Mouse (Mus musculus) left cerebral cortex, adult 2 months (tissue): Measurements from ENCODE around the gene Ccm2l. TPM values are rescaled to one million over a fixed set of nuclear protein-coding genes. Genes with fewer than 3 reads are reported as not detected.

ENCODE experiments used
- DNase-seq, 2 experiments: peaks; one replicate each; pipeline ENCODE4 v3.0.0; 2021 to 2022; ENCODE audit warnings: low spot score in 2 of 2, mixed read lengths in 1 of 2; ENCODE audit errors: extremely low spot score in 1 of 2
- H3K27ac ChIP-seq: fragments of 200-600 bp; 2 replicates; pipeline ENCODE4 v1.8.1; 2022
- H3K4me3 ChIP-seq: fragments of 200-600 bp; 2 replicates; pipeline ENCODE4 v1.8.1; 2022
- CTCF ChIP-seq: fragments of 200-600 bp; IDR thresholded peaks from 2 replicates; pipeline ENCODE4 v1.8.1; 2022; ENCODE audit warnings: antibody characterized with exemption, mild to moderate bottlenecking, moderate library complexity
- intact Hi-C: fragments of 180-260 bp; cut with DNase I; formaldehyde crosslinking; loops from one replicate; pipeline ENCODE4 v1.15.1; 2025
- total RNA-seq, 2 experiments: library from RNA; stranded (reverse); gene quantifications; 2 replicates each; pipeline ENCODE4 v1.2.3; 2021

Gene Ccm2l
- total RNA-seq, 2 experiments from 2014 or later: 5.4 to 6.2 TPM

DNA sequence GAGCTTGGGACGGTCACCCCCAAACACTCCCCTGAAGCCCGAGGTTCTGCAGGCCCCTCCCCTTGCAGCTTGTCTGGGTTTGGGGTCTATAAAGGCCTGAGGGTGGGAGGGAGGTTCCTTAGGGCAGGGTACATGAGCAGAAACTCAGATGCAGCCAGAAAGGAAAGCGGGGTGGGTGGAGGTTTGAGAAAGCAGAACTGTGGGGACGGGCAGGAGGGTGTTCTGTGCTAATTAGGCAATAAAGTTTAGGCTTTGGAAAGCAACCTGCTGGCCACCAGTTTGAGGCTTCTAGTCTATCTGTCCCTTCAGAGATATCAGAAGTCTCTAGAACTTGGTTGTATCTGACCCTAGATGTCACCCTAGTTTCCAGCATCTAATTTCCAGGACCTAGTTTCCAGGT is 7.4 kb upstream of the Ccm2l start:
- Histone ChIP-seq H3K4me3 (no peak overlapping the region), H3K27ac (no peak overlapping the region)
- DNase-seq: no peak
- TF ChIP-seq CTCF: no peak
- intact Hi-C loops: no loop called here

DNA sequence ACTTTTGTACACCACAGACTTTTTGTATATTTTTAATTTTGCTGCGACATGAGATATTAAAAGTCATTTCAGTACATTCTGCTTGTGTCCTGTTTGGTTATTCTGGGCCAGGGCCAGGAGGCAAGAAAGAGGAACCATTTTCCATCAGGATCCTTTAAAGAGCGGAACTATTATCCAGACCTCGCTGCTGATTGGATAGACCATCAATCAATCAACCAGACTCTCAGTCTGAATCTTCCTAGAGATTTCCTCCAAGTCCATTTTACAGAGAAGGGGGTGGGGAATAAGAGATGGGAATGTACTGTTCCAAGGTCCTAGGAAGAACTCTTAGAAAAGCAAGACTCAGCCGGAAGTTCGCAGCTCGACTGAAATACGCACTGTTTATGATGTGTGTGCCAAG is 5.5 kb upstream of the Ccm2l start:
- no peak overlapping the region for H3K4me3 ChIP-seq
- DNase-seq: no peak
- no peak for TF ChIP-seq CTCF
- H3K27ac ChIP-seq: no peak overlapping the region
- intact Hi-C loops: no loop called here

DNA sequence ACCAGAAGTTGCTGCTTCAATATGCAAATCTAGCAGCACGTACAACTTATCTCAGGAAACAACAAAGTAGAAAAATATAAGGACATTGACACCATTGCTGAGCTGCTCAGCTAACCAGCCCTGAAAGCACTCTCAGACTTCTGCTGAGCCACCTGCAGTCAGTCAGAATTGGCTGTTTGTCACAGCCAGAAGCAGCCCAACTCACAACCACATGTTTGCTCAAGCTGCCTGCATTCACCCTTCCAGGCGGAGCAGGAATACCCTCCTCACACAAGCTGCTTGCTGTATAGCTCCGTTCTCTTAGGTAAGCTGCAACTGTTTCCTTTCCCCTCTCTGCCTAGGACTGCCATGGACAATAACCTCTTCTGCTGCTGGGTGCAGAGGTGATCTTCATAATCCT is 2.4 kb upstream of the Ccm2l start:
- Histone ChIP-seq H3K4me3 (no peak overlapping the region), H3K27ac (no peak overlapping the region)
- no peak for DNase-seq
- no peak for TF ChIP-seq CTCF
- intact Hi-C loops: no loop called here

DNA sequence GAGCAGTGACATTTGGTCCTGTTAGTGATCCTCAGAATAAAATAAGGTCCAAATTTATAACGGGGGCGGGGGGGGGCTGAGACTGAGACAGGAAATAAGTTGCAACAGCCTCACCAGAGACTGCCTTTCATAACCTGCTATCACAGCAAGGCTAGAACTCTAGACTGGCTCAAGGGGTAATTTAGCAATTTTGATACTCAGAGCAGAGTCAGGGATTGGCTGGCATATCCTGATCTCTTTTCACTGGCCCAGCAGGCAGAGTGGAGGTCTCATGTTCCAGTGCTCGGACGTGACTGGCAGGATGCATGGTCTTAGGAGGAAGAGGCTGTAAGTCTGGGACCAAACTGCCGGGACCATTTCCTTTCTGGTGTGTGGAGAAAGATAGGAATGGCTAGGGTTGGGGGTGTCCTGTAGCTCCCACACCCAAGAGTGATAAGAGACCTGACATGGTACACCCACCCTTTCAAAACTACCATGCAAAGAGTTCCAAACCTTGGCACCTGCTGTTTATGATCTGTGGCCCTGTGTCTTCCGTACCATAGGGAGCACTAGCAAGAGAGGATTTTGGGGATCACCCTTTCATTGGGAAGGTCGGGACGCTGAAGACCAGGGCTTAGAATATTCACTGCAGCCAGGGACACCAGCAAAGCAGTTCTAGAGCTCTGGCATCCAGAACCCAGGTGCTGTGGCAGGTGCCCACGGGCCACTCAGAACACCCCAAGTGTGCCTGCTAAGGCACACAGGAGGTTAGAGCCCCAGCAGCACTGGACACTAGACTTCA is 1.4 kb upstream of the Ccm2l start:
- DNase-seq: no peak
- no peak overlapping the region for H3K27ac ChIP-seq
- no peak for TF ChIP-seq CTCF
- intact Hi-C loops: no loop called here
- H3K4me3 ChIP-seq: no peak overlapping the region

DNA sequence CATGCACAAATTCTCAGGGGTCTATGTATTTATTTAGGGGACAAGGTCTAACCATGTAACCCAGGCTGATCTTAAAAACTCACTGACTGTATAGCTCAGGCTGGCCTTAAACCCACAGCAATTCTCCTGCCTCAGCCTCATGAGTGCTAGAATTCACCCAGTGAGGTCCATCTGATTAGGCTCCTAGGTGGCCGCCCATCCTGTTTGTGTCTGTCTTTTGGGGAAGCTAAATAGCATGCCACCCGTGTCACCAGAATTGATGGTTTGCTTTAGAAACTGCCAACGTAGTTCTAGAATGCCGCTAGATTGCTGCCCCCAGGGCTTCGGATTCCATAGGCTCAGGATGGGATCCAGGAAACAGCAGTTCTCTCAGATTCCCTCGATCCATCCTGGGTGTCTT is 1.2 kb downstream of the Ccm2l start:
- Histone ChIP-seq H3K4me3 (peak overlapping the region; percentile 1; the same call in 1 of the 2 replicates), H3K27ac (0 out of 2 replicates have a peak overlapping the region, but pooled peaks have one; percentile 4)
- TF ChIP-seq CTCF: no peak
- DNase-seq: no peak
- intact Hi-C loops: no loop called here

DNA sequence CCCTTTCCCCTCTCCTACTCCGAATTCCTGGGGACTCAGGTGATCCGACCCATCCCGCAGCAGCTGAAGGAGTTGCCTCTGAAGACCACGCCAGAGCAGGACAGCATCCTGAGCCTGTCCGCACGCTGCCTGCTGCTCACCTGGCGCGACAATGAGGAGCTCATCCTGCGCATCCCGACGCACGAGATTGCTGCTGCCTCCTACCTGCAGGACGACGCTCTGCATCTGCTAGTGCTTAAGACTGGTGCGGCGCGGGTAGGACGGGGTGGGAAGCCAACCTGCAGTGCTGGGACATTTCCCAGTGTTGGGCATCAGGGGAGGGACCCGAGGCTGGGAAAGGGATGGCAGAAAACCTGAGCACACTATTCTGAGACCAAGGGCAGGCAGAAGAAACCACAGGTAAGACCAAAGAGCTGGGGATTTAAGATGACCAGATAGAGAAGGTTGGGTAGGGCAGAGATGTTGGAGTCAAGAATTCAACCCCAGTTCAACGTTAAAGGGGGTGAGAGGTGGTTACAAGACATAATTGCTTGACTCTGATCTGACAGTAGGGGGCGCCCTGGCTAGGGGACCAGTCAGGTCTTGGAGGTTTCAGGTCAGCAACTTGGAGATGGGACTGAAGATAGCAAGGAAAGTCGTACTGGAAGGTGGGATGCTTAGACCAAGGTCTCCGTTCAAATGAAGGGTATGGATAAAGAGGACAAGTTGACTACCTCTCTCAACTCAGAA is 5.2 kb downstream of the Ccm2l start:
- TF ChIP-seq CTCF: peak; percentile 48
- intact Hi-C loops: no loop called here
- Histone ChIP-seq H3K4me3 (no peak overlapping the region), H3K27ac (no peak overlapping the region)
- no peak for DNase-seq

DNA sequence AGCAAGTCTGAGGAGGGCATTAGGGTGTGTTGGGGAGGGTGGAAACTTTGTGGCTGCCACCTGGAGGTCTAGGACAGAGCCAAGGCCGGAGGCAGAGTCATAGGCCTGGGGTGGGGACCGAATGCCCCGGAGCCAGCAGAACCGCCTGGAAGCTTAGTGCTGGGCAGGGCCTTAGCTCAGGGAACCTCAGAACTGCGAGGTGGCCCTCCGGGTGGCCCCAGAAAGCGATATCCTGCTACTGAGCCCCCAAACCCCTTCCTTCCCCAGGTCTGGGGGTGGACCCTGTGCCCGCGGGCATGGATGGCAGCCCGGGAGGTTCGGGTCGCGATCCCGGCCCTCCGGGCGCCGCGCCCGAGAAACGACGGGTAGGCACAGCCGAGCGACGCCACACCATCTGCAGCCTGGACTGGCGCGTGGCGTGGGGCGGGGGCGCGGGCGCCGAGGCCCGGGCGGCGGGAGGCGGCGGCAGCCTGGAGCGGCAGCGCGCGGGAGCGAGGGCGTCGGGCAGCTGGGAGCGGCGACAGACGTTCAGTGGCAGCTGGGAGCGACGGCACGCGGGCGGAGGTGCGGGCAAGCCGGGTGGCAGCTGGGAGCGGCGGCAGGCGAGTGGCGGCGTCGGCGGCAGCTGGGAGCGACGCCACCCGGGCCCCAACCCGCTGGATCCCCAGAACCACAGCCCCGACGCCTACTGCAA is 5.9 kb downstream of the Ccm2l start:
- Histone ChIP-seq H3K27ac (no peak overlapping the region), H3K4me3 (no peak overlapping the region)
- TF ChIP-seq CTCF: no peak
- DNase-seq: peak; percentile 57 to 73
- intact Hi-C loops: no loop called here

DNA sequence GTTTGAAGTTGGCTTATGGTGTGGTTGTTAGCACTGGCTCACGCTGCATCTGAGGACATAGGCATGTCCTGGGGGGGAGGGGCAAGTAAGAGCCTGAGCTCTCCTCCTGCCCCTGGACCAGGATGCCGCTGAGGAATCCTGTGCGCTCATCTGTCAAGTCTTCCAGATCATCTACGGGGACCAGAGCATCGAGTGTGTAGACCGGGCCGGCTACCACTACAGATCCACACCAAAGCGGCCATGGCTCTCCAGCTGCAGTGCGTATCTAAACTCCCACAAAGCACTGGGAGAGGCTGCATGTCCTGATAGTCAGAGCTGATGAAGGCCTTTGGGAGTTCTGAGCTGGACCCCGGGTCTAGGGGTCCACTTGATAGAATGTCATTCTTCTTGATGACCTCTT is 8.9 kb downstream of the Ccm2l start:
- Histone ChIP-seq H3K4me3 (no peak overlapping the region), H3K27ac (no peak overlapping the region)
- no peak for TF ChIP-seq CTCF
- no peak for DNase-seq
- intact Hi-C loops: no loop called here

DNA sequence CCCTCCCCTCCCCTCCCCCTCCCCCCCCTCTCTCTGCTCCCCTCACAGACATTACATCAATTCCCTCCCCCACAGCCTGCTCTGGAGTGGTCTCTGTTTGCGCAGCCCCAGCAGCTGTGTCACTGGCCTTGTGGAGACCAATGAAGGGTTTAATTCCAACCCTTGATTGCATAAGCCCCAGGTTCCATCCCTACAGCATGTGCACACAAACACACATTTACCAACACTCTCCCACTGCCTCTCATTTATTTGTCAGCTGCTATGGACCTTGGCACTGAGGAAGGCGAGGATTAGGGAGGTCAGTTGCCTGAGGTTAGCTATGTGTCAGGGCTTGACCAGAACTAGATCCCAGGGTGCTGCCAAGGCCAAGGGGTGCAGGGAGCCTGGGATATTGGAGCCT is 10.2 kb downstream of the Ccm2l start:
- intact Hi-C loops: no loop called here
- DNase-seq: no peak
- no peak overlapping the region for H3K4me3 ChIP-seq
- TF ChIP-seq CTCF: no peak
- no peak overlapping the region for H3K27ac ChIP-seq

DNA sequence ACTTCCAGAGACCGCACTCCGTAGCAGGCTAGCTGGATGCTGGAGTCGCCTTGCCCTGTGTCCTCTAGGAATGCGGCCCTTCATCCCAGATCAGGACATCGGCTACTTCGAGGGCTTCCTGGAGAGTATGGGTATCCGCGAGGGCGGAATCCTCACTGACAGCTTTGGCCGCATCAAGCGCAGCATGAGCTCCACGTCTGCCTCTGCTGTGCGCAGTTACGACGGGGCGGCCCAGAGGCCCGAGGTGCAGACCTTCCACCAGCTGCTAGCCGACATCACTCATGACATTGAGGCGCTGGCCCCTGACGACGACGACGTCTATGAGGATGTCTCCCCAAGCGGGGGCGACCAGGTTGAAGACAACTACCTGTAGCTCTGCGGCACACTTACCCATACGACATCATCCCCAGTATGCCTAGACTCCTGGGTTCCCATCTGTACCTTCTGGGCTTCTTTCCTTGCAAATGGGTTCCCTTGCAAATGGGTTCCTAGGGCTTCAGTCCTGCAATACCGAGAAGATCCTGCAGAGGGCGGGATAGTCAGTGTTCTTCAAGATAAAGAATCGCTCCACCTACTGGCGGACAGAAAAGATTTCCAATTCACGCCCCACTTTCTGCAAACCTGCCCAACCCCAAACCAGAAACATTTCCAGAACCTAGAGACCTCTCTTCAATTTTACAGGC is 15.2 kb downstream of the Ccm2l start:
- DNase-seq: peak; percentile 68 to 80
- intact Hi-C loops: loop anchor here (2.0 kb wide), 2 partner anchors 62 to 166 kb away; no protein-coding TSS in a partner anchor
- no peak overlapping the region for H3K27ac ChIP-seq
- H3K4me3 ChIP-seq: no peak overlapping the region
- TF ChIP-seq CTCF: peak; percentile 90

DNA sequence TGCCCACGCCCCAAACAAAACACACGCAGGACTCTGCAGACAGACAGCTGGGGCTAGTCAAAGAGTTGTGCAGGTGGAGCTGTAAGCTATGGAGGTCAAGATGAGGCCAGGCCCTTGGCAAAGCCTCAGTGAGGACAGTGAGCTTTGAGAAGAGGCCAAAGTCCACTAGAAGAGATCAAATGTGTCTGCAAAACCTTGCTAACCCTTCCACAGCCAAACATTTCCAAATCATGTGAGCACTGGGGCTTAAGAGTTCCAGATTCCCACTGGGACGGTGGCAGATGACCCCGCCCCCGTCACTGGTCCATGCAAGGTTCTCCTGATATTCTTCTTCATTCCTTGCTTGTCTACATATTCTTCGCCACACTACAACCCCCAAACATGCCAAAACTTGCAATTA is 16.1 kb downstream of the Ccm2l start:
- intact Hi-C loops: loop anchor here (2.0 kb wide), 2 partner anchors 61 to 167 kb away; no protein-coding TSS in a partner anchor
- DNase-seq: no peak
- no peak overlapping the region for H3K27ac ChIP-seq
- TF ChIP-seq CTCF: no peak
- no peak overlapping the region for H3K4me3 ChIP-seq
